Mouse (Mus musculus) kidney, postnatal 14 days (tissue): Measurements from ENCODE around the gene Ptges2.

Experiments
- DNase-seq: peaks from one replicate; pipeline ENCODE4 v3.0.0; 2022; ENCODE audit warnings: mixed read lengths

Gene Ptges2

DNA sequence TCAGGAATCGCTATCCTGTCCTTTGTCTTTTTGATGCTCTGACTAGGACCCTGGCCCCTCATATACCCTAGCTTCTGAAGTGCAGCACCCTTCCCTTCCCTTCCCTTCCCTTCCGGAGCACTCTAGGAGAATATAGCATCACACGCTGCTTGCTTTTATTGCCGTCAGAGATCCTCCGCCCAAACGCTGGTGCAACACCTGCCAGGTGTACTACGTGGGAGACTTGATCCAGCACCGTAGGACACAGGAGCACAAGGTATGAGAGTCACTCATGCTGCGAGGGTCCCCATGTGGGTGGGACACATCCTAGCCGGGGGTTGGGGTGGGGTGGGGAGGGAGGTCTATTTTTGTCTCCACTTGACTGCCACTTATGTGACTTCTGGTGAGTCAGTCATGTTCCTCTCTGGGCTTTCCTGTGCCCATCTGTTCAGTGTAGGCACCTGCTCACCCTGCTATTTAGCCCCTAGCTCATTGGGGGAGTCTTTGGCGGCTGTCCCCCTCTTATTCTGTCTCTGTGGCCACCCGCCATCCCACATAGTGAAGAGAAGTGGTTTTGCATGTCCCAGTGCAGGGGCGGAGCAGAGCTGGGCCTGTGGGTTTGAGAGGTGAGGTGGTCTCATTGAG, 20.3 kb upstream of the Ptges2 start:
- no peak for DNase-seq

DNA sequence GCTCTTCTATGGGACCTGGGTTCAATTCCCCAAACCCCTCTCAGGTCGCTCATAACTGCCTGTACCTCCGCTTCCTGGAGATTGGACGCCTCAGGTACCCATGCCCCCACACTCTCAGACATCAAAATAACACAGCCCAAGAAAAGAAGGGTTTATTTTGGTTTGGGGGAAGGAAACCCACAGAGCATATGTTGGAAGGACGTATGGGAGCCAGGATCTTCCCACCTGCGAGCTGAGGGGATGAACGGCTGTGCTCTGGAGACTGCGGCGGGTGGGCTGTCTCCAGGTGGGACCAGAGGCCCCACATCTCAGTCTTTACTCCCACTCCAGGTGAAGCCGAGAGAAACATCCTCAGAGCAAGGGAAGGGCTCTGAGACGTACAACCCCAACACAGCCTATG, 18.7 kb upstream of the Ptges2 start:
- no peak for DNase-seq

DNA sequence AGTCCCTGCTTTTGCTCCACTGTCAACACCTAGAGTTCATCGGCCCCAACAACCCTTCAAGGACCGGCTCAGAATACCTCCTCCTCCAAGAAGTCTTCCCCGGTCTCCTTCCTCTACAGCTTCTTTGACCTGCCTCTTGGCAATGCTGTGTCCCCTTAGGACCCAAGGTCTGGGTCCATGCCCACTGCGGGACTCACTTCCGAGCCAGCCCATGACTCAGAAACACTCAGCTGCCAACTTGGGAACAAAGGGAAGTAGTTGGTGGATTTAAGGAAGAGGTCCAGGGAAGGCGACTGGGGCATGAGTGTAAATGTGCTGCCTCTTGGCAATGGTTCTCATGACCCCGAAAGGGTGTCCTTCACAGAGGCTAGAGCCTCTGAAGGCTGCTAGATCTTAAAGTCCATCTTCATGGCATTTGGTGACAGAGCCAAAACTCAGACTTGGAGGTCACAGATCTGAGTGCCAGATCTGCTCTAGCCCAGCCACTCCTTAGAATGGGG, 15.6 kb upstream of the Ptges2 start:
- DNase-seq: no peak

DNA sequence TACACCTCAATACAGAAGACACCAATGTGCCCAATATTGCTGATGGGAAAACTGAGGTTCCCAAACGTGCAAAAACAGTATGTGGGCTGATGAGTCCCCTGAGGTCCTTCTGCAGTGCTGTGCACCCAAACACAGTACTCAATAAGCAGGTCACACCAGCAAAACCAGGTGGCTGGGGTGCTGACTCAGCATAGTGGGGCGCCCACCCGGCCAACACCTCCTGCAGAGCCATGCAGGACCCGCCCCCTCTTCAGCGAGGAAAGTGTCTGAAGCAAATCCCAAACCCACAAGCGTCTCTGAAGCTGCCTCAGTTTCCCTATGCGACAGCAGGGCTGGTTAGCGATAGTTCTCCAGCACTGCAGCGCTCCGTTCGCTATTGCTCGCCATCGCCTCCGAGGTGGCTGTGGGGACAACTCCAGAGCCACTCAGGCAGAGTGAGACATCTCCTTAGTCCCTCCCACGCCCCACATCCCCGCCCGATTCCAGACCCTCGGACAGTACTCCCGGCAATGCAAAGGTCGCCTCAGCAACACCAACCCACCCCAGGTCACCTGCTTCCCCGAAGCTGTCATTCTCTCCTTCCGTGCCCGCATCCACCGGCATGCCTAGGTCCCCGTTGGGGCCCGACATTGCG, 14.4 kb upstream of the Ptges2 start:
- DNase-seq: no peak

DNA sequence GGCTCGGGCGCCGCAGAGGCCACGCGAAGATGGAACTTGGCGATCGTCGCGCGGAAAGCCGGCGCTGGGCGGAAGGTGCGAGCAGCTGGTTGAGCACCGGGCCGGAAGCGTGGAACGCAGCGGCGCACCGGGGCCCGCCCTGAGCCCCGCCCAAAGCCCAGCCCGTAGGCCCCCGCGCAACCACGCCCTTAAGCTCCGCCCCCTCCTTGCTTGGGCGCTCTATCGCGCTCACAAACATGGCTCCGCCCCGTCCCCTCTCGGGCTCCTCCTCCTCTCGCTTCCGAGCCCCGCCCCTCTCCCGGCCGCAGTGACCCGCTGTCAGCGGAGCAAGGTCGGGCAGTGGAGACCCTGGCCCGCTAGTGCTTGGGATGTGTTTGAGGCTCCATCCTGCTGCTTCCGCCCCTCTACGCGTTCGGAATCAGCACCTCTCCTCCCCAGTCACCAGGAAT, 13.9 kb upstream of the Ptges2 start, which contains the start of gene 1110008P14Rik:
Gene 1110008P14Rik, minus strand, starts transcription at position 164 of the 449 bp plus-strand sequence.
- DNase-seq: peak; percentile 96

DNA sequence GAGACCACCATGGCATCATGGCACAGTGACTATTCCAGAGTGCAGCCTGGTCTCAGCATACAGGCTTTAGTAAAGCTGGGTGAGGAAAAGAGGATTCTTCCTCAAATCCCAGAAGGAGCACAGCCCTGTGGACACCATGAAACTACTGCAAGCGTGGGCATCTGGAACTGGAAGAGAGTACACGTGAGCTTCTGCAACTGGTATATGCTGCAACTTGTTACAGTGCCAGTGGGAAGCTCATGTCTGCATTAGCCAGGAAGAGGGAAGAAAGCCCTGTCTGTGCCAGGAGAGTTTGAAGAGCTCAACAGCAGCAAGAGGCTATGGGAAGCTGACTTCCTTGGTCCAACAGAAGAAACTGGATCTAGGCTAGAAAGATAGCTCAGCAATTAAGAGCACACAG, 13.0 kb upstream of the Ptges2 start:
- no peak for DNase-seq

DNA sequence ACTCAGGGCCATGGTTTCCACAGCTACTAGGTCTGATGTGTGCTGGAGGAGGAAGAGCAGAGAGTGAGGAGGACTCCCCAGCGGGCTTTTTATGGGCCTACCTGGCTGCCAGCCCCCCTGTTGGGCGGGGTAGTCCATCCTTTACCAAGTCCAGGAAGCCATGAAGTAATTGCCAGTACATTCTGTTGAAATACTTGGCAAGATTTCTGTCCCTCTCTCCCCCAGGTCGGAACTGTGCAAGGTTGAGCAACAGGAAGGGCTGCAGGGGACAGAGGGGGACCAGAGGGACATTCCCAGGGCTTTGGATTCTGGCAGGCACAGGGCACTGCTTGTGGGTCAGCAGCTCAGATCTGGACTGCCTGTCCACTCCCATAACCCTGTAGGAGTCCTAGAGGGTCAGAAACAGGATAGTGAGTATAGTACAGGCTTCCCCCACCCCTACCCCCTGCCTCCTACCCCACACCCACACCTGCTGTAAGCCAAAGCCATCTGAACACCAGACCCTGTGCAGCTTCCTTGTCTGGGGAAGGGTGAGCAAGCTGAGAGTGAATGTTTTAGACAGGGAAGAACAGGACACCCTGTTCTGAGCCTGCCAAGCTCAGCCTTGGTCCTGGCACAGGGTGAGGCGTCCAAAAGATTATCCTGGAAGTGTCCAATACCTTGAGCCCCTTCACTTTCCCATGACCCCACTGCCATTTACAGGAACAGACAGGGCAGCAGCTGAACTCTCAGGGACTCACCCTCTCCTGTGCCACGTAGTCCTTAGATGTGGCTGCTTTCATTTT, 7.8 kb upstream of the Ptges2 start, which contains the start of gene Lcn2:
Gene Lcn2, minus strand, starts transcription at position 547 of the 785 bp plus-strand sequence.
- DNase-seq: peak; percentile 18

DNA sequence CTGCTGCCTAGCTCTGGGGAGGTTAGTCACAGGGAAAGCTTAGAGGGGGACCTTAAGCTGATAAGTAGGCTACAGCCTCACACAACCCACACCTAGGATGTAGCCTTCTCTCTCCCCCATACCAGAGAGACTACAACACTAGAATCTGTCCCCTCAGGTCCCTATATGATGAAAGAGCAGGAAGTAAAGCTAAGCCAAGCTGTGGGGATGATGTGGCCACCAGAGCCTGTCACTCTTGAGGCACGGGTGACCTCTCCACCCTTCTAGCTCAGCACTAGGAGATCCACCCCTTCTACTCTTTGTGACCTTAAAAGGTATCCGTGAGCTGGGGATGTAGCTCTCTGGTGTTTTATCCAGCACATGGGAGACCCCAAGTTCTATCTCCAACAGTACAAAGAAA, 6.5 kb upstream of the Ptges2 start:
- no peak for DNase-seq

DNA sequence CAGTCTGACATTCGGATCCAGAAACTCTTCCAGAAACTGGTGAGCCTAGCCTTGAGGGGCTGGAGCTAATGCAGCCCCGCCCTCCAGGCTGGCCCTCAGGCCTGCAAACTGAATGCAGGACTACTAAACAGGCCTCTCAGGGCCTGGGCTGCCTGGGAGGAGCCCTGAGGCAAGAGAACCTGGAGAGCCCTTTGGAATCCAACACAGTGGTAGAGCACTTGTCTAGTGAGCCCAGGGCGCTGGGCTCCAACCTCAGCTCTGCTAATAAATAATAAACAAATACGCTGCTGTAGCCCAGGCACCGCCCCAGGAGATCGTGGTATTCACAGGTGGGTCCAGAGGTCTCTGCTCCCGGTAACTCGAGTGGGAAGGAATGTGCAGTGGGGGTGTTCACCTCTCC, 4.8 kb upstream of the Ptges2 start:
- DNase-seq: peak; percentile 53

DNA sequence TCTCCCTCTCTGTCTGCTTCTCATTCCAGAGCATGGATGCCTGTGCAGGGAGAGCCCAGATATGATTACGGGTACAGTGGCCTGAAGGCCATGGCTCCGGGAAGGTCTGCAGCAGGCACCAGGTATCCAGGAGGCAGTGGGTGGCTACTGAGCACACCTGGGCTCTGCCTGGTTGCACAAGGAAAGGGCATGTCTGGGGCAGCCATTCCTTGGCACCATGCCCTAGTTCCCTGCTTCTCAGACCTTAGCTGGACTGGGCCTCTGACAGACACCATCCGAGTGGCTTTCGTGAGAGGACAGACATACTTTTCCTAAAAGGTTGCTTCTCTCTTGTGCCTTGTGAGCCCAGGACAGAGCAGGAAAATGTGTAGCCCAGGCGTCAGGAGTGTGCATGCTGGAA, 3.6 kb upstream of the Ptges2 start:
- DNase-seq: peak; percentile 85

DNA sequence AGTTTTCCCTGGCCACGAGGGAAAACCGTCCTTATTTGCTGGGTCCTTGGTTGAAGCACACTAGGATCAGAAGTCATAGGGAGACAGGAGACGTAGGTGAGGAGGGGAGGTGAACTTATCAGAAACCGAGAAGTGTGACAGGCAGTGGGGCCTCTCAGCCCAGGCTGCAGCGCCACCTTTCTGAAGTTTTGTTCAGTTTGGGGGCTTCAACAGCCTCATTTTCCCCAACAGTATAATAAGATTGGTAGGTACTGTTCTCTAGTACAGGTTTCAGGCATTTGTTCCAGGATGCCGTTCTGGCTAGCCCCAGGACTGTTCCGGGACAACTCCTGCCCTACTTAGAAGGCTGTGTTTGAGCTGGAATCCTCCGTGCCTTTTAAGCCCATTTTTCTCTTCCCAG, 723 bp upstream of the Ptges2 start:
- peak; percentile 59 for DNase-seq

DNA sequence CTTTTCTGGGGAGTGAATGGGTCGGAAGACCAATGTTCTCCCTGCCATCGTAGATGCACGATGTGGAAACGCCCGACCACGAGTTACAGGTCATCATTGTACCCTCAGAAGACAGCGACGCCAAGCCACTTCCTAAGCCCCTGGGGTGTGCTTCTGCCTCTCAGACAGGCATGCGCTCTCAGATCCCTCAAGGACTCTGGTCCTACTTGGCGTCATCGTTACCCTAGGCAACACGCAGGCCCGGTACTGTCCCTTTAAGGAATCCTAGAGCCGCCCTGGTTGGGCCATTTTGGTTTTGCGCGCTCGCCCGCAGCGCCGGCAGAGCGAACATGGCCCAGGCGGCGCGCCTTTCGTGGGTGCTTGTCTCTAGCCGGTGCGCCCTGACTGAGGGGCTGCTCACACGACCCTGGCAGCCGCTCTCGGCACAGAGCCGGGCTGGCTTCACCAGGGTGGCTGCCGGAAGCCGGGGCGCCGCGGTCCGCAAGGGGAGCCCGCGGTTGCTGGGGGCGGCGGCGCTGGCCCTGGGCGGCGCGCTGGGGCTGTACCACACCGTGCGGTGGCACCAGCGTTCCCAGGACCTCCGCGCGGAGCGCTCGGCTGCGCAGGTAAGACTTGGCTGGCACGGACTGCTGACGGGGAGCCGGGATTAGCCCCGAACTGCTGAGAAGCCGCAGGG, 388 bp downstream of the Ptges2 start:
- peak; percentile 95 for DNase-seq

DNA sequence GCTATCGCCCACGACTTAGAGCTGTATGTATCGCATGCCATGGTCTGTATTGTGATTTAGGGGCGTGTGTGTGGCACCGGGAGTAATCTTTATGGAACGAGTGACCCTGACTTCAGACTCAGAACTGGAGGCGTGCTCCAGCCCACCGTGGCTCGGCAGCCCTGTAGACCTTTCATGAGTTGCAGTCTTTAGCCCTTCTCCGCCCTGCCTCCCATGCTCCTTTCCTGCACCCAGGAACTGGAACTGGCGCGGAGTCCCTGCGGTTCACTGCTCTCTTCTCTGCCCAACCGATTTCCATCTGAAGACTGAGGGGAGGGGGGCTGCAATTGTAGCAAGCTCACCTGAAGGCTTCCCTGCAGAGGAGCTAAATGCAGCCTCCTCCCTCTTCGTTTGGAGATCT, 999 bp downstream of the Ptges2 start:
- no peak for DNase-seq

DNA sequence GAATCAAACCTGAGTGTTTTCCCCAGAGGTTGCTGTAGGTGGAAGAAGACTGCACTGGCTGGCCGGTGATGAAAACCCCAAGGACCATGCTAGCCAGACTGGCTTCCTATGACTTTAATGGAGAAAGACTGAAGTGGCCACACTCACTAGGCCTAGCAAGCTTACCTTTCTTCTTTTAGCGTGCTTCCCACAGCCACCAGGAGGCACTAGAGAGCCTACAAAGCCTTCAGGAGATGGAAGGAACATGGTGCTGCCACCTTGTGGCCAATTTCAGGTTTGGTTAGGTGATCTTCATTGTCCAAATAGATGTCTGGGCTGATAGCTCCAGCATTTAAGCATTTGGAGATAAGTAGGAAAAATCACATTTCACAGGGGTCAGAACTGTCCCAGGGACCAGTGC, 9.0 kb downstream of the Ptges2 start:
- DNase-seq: peak; percentile 96

DNA sequence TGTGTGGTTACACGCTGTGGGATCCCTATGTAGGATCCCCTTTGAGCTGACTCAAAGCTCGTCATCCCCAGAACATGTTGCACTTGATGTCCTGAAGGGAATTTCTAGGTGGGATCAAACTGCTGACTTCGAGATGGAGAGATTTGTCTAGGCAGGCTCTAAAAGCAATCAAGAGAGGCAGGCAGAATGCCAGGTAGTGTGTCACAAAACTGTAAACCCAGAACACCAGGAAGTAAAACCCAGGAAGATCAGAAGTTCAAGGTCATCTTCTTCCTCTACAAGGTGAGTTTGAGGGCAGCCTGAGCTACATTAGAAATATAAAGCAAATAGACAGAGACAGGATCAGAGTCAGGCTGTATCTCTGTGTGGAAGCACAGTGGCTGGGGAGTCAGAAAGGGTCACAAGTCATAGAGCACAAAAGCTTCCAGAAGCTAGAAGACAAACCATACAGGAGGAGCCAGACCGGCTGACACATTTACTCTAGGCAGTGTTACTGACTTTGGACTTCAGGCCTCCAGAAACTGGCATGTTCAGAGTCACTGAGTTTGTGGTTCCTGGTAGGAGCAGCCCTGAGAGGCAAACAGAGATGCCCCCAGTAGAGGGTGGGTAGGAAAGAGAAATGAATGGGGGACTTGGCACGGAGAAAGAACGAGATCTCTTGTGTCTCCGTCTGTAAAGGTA, 11.6 kb downstream of the Ptges2 start:
- DNase-seq: no peak

DNA sequence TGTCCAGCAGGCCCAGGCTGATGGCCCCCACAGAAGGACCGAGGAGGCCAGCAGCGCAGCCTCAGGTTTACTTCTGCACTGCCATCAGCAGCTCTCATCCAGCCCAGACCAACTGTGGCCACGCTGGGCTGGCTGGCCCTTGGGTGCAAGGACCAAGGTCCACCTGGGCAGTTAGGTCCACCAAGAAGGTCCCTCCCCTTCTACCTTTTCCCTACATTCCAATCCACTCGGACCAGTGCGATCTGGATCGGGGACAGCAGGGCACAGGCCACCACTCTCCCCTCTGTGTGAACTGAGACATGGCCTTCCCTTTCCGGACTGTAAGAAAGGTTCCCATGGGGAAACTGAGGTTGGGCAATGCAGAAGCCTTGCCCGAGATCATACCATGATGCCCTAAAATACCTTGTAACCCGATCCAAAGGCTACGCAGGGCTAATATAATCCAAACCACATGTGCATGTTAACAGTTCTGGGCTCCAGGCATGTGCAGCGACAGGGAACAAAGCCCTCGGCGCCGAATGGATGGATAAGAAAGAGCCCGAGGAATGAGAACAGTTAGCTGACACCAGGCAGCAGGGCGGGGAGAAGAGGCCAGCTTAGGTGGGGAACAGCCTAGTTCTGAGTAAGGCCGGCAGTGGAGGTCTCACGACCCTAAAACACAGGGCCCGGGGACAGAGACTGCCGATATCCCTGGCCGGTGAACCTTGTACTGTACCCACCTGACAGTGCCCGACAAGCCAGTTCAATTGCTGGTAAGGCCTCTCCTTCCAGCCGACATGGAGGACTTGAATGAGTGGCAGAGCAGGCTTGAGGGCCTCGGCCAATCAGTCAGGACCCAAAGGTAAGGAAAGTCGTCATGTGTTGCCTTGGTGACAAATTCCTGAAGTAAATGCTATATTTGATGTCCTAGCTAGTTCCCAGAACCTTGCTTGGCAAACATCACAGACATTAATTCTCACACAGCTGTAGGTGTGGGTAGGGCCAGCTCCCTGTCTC, 13.0 kb downstream of the Ptges2 start:
- DNase-seq: peak; percentile 88

DNA sequence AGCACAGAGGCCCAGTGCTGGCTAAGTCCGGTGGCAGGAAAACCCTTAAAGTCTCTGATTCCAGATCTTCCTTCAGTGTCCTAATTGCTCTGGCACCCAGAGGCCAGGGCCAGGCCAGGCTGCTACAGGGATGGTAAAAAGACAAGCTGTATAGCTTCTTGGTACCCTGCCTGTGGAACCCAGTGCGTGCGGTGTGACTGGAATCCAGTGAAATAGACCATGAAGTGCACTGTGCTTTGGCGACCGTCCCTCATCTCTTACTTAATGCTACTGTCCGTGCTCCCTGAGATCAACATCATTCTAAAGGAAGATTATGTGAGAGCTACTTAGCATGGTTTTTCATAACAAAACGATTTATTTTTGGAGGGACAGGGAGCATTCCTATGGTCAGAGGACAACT, 15.7 kb downstream of the Ptges2 start:
- no peak for DNase-seq

DNA sequence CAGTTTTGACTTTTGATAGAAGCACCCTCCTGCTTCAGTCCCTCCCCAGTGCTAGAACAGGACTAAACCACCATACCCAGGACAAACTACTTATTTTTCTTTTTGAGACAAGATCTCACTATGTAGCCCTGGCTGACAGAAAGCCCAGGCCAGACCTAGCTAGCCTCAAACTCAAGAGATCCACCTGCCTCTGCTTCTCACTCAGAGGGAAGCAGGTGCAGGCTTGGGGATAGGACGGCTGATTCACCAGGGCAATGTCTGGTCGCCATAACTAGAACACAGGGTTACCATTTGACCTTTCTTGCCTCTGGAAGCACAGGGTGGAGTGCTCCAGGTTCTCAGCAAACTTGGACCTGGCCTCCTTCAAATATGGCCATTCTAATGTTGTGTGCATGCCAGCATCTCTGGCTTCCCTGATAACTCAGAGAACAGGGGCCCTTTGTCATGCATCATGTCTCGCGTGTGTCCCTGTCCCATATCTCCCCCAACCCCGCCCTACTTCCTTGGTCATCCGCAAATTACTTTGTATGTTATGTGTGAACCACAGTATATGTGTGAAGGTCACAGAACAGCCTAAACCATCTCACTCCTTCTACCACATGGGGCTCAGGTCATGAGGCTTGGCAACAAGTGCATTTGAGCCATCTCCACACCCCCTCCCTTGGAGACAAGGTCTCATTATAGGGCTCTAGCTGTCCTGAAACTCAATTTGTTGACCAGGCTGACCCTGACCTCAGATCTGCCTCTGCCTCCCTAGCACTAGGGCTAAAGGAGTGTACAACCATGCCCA, 17.2 kb downstream of the Ptges2 start:
- DNase-seq: no peak

DNA sequence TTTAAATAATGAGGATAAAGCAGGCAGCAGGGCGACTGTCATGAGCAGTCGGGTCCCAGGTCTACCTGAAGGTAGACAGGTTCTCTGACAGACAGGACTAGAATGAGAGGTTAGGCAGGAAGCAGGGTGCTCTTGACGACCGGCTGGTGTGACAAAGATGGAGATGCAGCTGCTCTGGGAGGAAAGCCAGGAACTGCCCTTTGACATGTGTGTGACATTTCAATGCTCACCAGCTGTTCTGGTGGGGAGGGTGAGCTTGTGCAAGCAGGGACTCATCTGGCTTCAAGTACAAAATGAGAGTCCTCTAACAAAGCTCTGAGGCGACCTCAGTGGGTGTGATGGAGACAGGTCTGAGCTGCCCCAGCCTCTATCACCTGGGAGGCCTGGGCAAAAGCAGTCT, 18.2 kb downstream of the Ptges2 start:
- peak; percentile 74 for DNase-seq

DNA sequence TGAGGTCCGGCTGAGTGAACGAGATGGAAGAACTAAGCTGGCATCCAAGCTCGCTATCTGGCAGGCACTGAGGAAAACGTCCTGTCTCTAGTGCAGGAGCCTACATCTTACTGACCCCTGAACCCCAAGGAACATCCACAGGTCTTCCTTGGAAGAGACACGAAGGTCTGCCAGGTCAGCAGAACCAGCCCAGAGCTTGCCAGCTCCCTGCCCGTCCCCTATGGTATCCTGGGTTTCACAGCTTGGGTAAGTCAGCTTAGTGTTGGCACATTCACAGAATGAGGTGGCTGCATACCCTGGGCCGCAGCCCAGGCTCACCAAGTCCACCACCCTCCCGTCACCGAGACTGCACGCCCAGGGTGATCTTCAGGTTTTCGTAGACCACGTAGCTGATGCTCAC, 20.1 kb downstream of the Ptges2 start:
- DNase-seq: no peak
